Mouse (Mus musculus): ENCODE measurements around the gene Ano3.
"Not testable (repeated sequence)": the region's sequence is repeated elsewhere in the genome, so short reads cannot be mapped to it uniquely, and the experiment has no call there.

Gene Ano3

DNA sequence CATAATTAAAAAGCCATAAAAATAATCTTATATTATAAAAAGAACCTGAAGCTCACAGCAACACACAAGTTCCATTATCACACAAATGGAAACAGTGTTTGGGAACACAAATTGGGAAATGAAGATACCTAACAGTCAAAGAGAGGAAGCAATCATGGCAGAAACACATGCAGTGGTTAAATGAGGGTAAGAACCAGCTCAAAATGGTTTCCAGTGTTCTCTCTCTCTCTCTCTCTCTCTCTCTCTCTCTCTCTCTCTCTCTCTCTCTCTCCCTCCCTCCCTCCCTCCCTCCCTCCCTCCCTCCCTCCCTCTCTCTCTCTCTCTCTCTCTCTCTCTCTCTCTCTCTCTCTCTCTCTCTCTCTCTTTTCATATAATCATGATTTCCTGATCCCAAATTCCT, at the start of gene Ano3:
Ano3 (minus strand) TSS at position 101 of the 400 bp plus-strand sequence.
- DNase-seq (ENCODE audit: low read depth) = not testable (repeated sequence)

DNA sequence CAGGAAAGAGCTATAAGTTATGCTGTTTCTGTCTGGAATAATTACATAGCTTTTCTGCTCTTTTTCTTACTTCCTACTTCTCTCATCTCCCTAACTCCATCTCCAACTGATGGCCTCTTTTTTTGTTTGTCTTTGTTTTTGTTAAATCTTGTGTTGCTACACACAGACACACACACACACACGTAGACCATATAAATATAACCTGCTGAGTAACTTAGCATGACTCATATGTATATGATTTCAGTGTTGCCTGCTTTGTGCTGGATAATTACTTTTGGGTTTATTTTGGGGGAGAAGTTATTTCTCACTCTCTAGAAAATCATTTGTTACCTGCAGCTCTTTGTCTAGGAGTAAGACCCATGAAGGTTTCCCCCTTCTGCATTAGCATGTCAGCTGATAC, 39.3 kb upstream of the Ano3 start:
- DNase-seq (ENCODE audit: low read depth) = no peak

DNA sequence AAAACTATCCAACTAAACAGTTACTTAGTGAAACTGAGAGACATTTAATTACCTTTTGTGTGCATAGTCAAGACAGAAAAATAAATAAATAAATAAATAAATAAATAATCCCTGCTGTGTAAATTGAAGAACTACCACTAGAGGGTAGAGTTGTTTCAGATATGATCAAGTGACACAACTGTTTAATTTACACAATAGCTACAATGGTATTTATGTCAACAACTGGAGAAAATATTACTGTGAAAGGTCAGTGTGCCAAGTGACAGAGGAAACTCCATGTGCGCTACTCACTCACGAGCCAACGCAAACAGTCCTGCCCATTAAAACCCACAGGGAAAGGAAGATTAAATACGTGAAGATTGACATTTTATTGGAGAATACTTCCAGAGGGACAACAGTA, 38.8 kb upstream of the Ano3 start:
- DNase-seq (ENCODE audit: low read depth) = no peak

DNA sequence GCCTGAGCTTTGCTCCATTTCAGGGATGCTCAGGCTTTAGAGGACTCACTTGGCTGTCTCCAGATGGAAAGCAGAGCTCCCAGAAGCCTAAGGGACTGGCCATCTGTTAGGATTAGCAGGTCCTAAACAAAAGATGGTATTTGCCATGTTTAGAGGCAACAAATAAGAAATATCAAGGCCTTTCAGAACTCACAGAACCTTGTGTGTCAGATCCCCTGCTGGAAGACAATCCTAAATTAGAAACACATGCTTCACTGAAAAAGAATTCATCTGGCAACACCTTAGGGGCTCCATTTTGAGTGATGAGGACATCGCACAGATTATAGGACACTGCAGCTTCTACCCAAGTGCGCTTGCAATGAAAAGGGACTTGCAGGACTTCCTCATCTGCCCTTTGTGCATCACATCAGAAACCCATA, 35.1 kb upstream of the Ano3 start:
- no peak for DNase-seq (ENCODE audit: low read depth)

DNA sequence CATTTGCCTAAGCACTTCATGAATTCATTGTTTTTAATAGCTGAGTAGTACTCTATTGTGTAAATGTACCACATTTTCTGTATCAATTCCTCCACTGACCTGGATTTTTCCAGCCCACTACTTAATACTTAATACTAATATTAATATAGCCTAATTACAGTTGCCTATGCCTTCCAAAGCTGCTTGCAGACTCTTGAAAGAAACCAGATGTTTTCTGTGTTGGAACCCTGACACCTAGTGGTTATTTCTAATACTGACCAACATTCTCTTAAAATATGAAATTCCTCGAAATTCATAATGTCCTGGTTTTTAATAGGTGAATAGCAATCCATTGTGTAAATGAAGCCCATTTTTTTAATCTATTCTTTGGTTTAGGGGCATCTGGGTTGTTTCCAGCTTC, 31.0 kb upstream of the Ano3 start:
- no peak for DNase-seq (ENCODE audit: low read depth)

DNA sequence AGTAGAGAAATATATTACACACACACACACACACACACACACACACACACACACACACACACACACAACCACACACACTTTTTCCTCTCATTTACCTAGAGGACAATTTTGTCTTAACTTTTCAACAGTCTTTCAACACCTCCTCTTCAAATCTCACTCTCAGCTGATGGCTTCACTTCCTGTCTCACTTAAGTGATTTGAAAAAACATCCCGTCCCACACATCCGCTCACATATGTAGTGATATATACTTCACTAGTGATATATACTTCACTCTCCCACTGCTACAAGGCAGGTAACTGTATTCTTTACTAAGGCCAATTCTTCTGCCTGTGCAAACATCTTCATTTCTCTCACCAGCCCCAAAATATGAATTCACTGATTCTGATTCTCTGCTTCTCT, 28.9 kb upstream of the Ano3 start:
- DNase-seq (ENCODE audit: low read depth) = no peak

DNA sequence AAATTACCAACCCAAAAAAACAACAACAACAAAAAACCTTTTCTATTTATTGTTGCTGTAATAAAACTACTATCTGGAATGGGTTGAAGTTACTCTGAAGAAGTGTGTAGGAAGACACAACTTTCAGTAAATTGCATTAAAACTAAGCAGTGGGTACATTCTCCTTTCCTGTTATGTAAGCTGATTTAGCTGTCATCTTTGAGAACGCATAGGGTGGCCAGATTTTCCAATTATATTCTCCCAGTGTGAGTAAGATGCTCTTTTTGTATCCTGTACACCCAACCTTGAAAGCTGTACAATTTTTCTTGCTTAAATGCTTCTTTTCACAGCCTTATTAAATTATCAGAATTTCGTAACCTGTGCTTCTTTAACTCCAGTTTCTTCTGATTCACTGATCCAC, 26.1 kb upstream of the Ano3 start:
- no peak for DNase-seq (ENCODE audit: low read depth)

DNA sequence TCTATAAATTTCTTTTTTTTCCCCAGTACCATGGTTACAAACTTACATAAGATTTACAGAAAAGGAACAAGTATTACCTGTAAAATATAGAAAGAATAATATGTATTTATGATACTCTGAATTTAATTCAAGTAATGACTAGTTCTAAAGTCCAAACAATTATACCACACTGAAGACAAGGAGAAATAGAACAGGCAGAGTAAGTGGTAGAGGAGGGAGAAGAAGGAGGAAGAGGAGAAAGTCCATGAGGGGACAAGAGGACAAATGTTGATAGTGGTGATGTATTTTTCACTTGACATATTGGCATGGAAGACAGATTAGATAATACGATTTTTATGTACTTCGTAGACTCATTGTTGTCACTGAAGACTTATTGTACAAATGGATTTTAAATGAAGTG, 19.4 kb upstream of the Ano3 start:
- DNase-seq (ENCODE audit: low read depth) = no peak

DNA sequence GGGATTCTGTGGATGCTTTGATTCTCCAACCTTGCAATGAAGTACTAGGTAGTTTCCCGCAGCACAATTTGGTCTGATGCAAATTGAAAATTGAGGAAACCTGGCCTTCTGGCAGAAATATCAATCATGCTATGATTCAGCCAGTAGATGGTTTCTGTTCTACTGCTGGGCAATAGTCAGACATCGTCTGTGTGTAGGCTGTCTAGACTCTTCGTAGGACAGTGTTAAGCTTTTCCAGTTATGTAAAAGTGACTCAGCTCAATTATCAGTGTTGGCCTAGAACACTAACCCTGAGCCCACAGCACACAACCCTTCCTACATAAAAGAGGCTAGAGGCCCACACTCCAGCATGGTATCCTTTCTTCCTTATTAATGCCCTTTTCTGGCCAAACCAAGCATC, 14.7 kb upstream of the Ano3 start:
- DNase-seq (ENCODE audit: low read depth) = no peak

DNA sequence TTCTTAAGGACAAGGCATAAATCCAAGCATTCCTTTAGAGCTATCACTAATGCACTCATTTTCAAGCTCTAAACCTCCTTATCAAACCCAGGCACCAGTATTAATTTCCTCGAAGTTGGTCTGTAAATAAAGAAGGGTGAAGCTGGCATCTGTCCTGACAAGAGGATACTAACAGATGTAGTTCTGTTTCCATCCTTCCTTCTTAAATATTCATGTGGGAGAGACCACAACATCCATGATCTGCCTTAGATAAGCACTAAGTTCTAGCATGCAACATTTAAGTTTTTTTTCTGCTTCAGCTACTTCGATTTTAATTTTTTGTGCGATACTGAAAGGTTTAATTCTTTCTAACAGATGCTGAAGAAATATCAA, 305 bp downstream of the Ano3 start:
- DNase-seq (ENCODE audit: low read depth) = no peak

DNA sequence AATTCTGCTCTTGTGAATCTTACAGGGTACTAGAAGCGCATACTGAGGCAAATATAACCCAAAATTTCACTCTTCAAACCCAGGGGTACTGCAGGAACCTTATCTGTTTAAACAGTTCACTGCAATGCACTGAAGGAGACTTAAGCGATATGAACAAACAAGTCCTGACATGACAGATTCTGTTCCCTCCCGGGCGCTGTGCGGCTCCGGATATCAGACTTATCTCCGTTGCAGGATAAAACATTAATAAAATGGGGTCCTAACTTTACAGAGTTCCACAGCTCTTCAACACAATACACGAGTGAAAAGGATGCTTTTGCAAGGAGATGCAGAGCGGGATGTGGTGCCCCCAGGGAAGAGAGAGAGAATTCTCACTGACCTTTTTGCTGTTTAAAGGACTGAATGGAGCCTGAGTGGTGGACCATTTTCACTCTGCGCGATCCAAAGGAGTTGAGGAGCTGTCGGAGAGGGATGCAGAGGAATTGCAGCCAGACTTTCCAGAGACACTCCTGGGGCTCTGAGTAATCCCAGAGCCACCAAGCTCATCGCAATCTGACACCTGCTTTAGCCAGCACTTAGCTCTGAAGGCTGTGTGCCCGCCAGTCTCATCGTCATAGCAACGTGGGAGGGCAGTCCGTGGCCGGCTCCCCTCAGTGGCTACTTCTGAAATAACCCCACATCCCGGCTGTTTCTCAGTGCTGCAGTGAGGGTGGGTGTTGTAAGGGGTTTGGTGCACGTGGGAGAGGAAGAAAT, 868 bp downstream of the Ano3 start:
- DNase-seq (ENCODE audit: low read depth) = no peak

DNA sequence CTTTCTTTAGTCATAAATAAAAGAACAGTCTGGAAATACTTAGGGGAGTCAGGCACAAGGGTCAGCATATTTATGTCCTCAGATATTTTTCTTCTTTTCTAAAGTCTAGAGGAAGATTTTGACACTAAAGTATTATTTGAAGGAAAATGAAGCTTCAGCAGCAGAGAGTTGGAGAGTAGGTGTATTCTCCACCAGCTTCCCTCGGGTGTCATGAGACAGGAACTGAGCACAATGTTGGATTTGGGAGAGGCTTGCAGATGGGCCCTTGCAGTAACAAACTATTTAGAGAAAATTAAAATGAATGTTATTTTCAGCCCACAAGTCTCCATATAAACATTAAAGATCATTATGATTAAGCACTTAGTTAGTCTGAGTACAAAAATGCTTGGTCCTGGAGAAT, 5.6 kb downstream of the Ano3 start:
- DNase-seq (ENCODE audit: low read depth) = no peak

DNA sequence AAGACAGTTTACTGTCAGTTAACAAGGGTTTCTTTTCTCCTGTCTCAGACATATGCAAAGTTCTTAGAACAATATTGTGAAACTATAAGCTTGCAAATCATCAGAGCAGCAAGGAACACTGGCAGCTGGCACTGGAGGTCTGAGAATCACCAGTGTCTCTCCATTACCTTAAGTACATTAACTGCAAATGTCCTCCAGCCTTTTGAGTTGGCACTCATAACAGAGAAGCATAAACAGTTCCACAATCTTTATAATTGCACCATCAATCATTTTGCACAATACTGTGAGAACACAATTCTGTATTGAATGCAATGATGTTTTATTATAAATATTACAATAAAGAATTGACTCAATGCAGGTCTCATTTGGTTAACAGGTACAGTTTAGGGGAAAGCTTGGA, 15.0 kb downstream of the Ano3 start:
- DNase-seq (ENCODE audit: low read depth) = no peak

DNA sequence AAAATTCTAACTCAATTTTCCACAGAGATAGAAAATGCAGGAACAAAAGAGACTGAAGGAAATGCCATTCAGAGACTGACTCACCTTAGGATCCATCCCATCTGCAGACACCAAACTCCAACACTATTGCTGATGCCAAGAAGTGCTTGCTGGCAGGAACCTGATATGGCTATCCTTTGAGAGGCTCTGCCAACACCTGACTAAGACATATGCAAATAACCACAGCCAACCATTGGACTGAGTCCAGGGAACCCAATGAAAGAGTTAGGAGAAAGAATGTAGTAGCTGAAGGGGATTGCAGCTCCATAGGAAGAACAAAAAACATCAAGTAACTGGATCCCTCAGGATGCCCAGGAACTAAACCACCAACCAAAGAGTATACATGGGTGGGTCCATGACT, 21.6 kb downstream of the Ano3 start:
- no peak for DNase-seq (ENCODE audit: low read depth)

DNA sequence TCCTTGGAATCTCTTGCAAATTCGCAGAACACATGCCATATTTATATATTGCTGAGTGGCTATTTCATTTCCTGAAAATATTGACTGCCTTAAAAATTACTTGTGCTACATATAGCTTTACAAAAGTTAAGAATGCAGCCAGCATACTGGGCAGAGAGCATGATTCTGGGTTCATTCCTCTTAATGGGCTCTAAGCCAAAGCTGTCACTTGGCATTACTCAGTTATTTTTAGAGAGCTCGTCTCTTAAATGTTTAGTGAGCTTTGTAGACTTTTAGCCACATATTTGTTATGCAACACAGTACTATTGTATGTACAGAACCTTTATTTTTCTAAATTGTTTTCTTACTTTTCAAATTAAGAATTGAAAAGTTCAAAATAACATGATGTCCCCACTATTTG, 41.2 kb downstream of the Ano3 start:
- DNase-seq (ENCODE audit: low read depth) = no peak

DNA sequence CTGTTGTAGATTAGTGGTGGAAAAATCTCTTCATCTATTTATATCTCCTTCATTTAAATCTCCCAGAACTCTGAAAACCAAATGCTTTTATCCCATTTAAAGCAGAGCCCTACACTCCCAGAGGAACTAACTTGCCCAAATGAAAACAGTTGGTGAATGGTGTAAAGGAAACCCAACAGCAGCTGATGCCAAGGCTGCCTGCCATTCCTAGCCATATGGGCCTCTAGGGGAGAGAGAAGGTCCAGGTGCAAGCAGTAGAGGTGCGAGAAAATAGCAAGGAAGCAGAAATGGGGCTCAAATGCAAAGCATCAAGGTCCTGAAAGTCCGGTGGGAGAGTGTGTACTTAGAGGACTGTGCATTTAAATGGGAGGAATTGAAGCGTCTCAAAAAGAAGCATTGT, 44.2 kb downstream of the Ano3 start:
- no peak for DNase-seq (ENCODE audit: low read depth)

DNA sequence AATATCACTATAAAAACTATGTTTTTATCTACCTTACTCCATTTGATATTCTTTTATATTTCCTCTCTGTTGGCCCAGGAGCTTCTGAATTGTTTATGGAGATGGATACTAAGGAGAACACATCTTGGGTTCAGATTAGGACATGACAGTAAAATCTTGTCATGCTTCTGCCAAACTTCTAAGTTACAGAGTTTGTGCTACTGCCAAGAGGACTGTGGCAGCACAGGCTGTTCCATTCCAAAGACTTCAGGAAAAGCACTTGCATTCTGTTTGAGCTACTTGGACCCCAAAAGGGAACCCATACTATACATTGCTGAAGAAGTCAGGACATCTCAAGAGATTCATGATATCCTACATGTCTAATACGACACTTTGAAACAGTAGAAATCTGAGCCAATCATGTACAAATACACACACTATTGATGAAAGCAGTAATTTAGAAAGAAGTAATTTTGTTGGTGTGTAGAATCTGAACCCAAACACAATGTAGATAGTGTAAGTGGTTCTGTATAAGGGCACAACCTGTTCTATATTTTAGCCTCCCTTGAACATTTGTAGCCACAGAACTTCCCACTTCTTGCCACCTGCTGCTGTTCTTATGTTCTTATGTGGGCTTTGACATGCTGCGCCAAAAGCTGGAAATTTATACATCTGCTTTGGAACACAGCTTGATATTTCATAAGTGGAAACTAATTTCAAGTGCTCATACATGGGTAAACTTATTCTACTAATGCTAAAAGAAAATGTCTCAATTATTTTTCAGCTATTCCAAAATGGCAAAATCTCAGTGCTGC, 54.0 kb downstream of the Ano3 start:
- DNase-seq (ENCODE audit: low read depth) = no peak

DNA sequence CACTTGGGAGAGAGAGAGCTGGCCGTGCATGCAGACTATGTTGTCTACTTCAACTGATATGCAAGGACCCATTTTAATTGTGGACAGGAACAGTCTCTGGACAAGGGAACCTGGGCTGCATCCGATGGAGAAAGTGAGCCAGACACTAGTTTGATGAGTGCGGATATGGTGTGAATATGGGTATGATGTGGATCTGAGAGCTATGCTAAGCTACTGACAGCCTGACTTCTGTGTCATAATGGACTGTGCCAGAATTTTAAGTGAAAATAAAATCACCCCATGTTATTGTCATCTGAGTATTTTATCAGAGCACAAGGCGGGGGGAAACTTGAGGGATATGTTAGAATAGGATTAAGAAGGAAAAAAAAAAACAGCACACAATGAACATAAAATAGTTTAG, 79.1 kb downstream of the Ano3 start:
- no peak for DNase-seq (ENCODE audit: low read depth)

DNA sequence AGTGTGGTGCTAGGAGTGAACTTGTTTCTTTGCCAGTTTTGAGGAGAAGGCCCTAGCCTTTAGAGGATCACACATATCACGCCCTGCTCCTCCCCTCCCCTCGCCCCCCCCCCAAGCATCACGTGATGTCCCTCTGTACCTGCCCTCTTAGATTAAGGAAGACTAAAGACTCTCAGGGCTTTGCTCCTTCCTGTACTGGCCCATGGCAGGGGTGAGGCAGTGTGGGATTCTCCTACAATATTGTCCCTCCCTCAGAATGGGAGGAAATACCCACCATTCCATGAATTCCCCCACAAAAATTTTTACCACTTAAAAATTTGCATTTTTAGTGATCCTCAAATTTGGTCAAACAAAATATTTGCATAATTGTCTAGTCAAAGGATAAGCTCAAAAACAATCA, 85.1 kb downstream of the Ano3 start:
- no peak for DNase-seq (ENCODE audit: low read depth)

DNA sequence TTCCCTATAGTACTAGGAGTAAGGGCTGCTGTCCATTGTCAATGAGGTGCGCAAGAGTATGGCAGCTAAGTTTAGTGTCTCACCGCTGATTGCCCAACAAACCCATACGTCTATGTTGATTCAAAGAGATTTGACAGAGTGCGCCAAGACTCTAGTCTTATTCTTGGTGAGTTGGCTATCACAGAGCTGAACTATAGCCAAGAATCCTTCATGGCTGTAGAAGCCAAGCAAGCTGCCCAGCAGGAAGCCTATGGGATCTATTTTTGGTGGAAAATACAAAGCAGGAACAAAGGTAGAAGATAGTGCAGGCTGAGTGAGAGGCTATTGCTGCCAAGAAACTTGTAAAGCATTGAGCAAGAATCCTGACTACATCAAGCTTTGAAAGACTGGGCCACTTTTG, 87.3 kb downstream of the Ano3 start:
- no peak for DNase-seq (ENCODE audit: low read depth)

DNA sequence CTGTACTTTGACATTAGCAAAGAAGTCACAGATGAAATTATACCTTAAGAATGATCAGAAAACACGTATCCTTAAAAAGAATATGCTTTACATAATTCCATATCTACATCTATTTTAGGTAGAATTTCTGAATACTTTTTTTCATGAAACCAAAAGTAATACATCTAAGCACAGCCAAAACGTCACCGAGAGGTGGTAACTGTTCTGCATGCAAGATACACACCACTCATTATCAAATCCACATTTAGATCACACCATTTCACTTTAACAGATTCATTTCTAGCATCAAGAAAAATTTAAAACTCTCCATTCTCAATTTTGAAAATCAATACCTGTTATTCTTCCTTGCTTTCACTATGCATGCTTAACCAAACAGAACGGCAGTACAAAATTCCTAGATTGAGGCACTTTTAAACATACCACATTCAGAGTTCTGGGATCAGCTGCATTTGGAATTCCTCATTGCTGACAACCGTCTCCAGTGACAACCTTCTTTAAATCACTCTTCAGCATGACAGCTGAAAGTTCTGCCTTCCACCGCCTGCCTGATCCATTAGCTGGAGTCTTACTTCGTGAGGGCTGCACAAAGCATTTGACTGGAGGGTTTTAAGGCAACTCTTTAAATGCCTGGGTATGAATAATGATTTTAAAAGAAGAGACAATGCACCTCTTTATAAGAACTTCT, 111.0 kb downstream of the Ano3 start:
- no peak for DNase-seq (ENCODE audit: low read depth)

DNA sequence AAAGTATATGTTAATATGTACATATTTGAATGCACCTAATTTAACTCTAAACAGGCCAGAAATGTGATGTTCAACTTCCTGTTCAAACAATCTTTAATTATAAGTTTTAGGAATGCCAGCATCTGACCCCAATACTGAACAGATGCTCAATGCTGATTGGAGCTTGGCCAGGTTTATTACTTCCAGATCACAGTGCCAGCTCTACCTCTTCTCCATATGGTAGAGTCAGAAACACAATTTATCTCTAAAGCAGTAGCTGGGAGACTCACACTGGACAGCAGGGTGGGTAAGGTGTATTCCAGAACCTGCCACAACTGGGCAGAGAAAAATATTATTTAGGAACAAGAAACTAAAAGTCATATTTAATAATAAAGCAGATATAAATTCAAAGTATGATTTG, 134.5 kb downstream of the Ano3 start:
- DNase-seq (ENCODE audit: low read depth) = no peak

DNA sequence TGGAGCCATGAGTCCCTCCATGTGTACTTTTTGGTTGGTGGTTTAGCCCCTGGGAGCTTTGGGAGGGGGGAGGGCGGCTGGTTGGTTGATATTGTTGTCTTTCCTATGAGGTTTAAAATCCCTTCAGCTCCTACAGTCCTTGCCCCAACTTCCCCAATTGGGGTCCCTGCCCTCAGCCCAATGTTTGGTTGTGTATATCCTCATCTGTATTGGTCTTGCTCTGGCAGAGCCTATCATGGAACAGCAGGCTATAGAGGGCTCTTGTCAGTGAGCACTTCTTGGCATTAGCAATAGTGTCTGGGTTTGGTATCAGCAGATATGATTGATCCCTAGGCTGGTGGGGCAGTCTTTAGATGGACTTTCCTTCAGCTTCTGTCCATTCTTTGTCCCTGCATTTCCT, 135.8 kb downstream of the Ano3 start:
- DNase-seq (ENCODE audit: low read depth) = no peak

All from c-Kit-positive CD71-negative TER-119-negative erythroid progenitor cells, embryonic 14.5 days (primary cell).